Mouse (Mus musculus) cerebellum, adult 11 months (tissue): Measurements from ENCODE around the gene Igfbp2.

Experiments used
- DNase-seq: peaks from one replicate; pipeline ENCODE4 v3.0.0; 2022

Igfbp2 gene

GRCm38 (mm10) chr1:72815616-72816015, 8.7 kb upstream of the Igfbp2 start:
- no peak for DNase-seq

GRCm38 (mm10) chr1:72819995-72820394, 4.3 kb upstream of the Igfbp2 start:
- no peak for DNase-seq

- no peak for DNase-seq
These were observed 1.4 kb upstream of the Igfbp2 start for GRCm38 (mm10) chr1:72822893-72823292.

GRCm38 (mm10) chr1:72824707-72825101, 401 bp downstream of the Igfbp2 start:
- no peak for DNase-seq

GRCm38 (mm10) chr1:72825286-72825685, 983 bp downstream of the Igfbp2 start:
- DNase-seq: no peak

GRCm38 (mm10) chr1:72825921-72826320, 1.6 kb downstream of the Igfbp2 start:
- no peak for DNase-seq

GRCm38 (mm10) chr1:72826446-72826845, 2.1 kb downstream of the Igfbp2 start:
- DNase-seq: no peak

GRCm38 (mm10) chr1:72826931-72827330, 2.6 kb downstream of the Igfbp2 start:
- no peak for DNase-seq

- no peak for DNase-seq
These were observed 3.4 kb downstream of the Igfbp2 start for GRCm38 (mm10) chr1:72827411-72828315.

GRCm38 (mm10) chr1:72828843-72829242, 4.5 kb downstream of the Igfbp2 start:
- DNase-seq: no peak

- DNase-seq: no peak
These were observed 6.2 kb downstream of the Igfbp2 start for GRCm38 (mm10) chr1:72830485-72830884.

GRCm38 (mm10) chr1:72832715-72833153, 8.4 kb downstream of the Igfbp2 start:
- DNase-seq: no peak

GRCm38 (mm10) chr1:72833563-72833962, 9.3 kb downstream of the Igfbp2 start:
- DNase-seq: no peak

- no peak for DNase-seq
These were observed 15.1 kb downstream of the Igfbp2 start for GRCm38 (mm10) chr1:72839356-72839755.

GRCm38 (mm10) chr1:72839791-72840190, 15.5 kb downstream of the Igfbp2 start:
- DNase-seq: no peak

- DNase-seq: no peak
These were observed 18.6 kb downstream of the Igfbp2 start for GRCm38 (mm10) chr1:72842666-72843459.

GRCm38 (mm10) chr1:72844675-72845074, 20.4 kb downstream of the Igfbp2 start:
- DNase-seq: no peak

GRCm38 (mm10) chr1:72847849-72848380, 23.6 kb downstream of the Igfbp2 start:
- no peak for DNase-seq

- no peak for DNase-seq
These were observed 24.7 kb downstream of the Igfbp2 start for GRCm38 (mm10) chr1:72849037-72849436.

- no peak for DNase-seq
These were observed 29.5 kb downstream of the Igfbp2 start for GRCm38 (mm10) chr1:72853759-72854158.

- DNase-seq: no peak
These were observed 30.3 kb downstream of the Igfbp2 start for GRCm38 (mm10) chr1:72854337-72855237.

- no peak for DNase-seq
These were observed 31.4 kb downstream of the Igfbp2 start for GRCm38 (mm10) chr1:72855729-72856128.
